Mouse (Mus musculus) lung, postnatal 36 days (tissue): ENCODE results near the gene Ap3m1.
"Not testable (repeated sequence)": the region's sequence is repeated elsewhere in the genome, so short reads cannot be mapped to it uniquely, and the experiment has no call there.

Source experiments
- DNase-seq: peaks from one replicate; pipeline ENCODE4 v3.0.0; 2022; ENCODE audit warnings: mixed read lengths

Gene Ap3m1

GRCm38 (mm10) chr14:21052112-21052780 is at the start of gene Ap3m1, which contains the start of gene Adk:
Gene Ap3m1, minus strand, starts transcription at chr14:21052508.
Gene Adk, plus strand, starts transcription at chr14:21052574.
- DNase-seq: peak; percentile 94

GRCm38 (mm10) chr14:21101562-21101961 is 49.3 kb upstream of the Ap3m1 start:
- DNase-seq: peak; percentile 47

GRCm38 (mm10) chr14:21100876-21101275 is 48.6 kb upstream of the Ap3m1 start:
- no peak for DNase-seq

- peak; percentile 42 for DNase-seq
Observed at GRCm38 (mm10) chr14:21099371-21099770, 47.1 kb upstream of the Ap3m1 start.

GRCm38 (mm10) chr14:21096689-21097088 is 44.4 kb upstream of the Ap3m1 start:
- DNase-seq: no peak

GRCm38 (mm10) chr14:21096279-21096678 is 44.0 kb upstream of the Ap3m1 start:
- no peak for DNase-seq

GRCm38 (mm10) chr14:21094161-21094560 is 41.9 kb upstream of the Ap3m1 start:
- not testable (repeated sequence) for DNase-seq

GRCm38 (mm10) chr14:21090930-21091486 is 38.7 kb upstream of the Ap3m1 start:
- no peak for DNase-seq

GRCm38 (mm10) chr14:21090400-21090799 is 38.1 kb upstream of the Ap3m1 start:
- DNase-seq: peak; percentile 44

GRCm38 (mm10) chr14:21088731-21089130 is 36.4 kb upstream of the Ap3m1 start:
- DNase-seq: no peak

- DNase-seq: no peak
Observed at GRCm38 (mm10) chr14:21087390-21088060, 35.2 kb upstream of the Ap3m1 start.

GRCm38 (mm10) chr14:21086827-21087351 is 34.6 kb upstream of the Ap3m1 start:
- DNase-seq: peak; percentile 28

GRCm38 (mm10) chr14:21086106-21086505 is 33.8 kb upstream of the Ap3m1 start:
- no peak for DNase-seq

- DNase-seq: no peak
Observed at GRCm38 (mm10) chr14:21085666-21086065, 33.4 kb upstream of the Ap3m1 start.

- DNase-seq: no peak
Observed at GRCm38 (mm10) chr14:21082823-21083222, 30.5 kb upstream of the Ap3m1 start.

GRCm38 (mm10) chr14:21078511-21078910 is 26.2 kb upstream of the Ap3m1 start:
- no peak for DNase-seq

GRCm38 (mm10) chr14:21077939-21078338 is 25.6 kb upstream of the Ap3m1 start:
- peak; percentile 30 for DNase-seq

GRCm38 (mm10) chr14:21076501-21077194 is 24.3 kb upstream of the Ap3m1 start:
- peak; percentile 24 for DNase-seq

GRCm38 (mm10) chr14:21075751-21076500 is 23.6 kb upstream of the Ap3m1 start:
- DNase-seq: peak; percentile 90

GRCm38 (mm10) chr14:21074398-21075320 is 22.4 kb upstream of the Ap3m1 start:
- no peak for DNase-seq

- DNase-seq: no peak
Observed at GRCm38 (mm10) chr14:21073981-21074380, 21.7 kb upstream of the Ap3m1 start.
